Mouse (Mus musculus) limb, embryonic 13.5 days (tissue): ENCODE data around the gene Spop. TPM values are rescaled to one million over a fixed set of nuclear protein-coding genes. Genes with fewer than 3 reads are reported as not detected.

Experiments
- ATAC-seq: fragments of 200-750 bp; cut with Nextera tagmentation; 2 replicates; pipeline ENCODE4 v1.8.0; 2017; ENCODE audit warnings: low read depth, moderate number of reproducible peaks, moderate TSS enrichment; ENCODE audit not compliant: low FRiP score
- H3K27ac ChIP-seq: fragments of 300-500 bp; sonication (generic); 2 replicates; pipeline ENCODE4 v1.5.1; 2015; ENCODE audit warnings: inconsistent platforms, mild to moderate bottlenecking, moderate library complexity
- H3K27me3 ChIP-seq: fragments of 300-500 bp; sonication (generic); 2 replicates; pipeline ENCODE4 v1.6.1; 2015; ENCODE audit warnings: mild to moderate bottlenecking, inconsistent platforms
- H3K36me3 ChIP-seq: fragments of 300-500 bp; sonication (generic); 2 replicates; pipeline ENCODE4 v1.6.1; 2015; ENCODE audit warnings: inconsistent platforms, mild to moderate bottlenecking, moderate library complexity
- H3K4me1 ChIP-seq: fragments of 300-500 bp; sonication (generic); 2 replicates; pipeline ENCODE4 v1.6.1; 2015; ENCODE audit warnings: inconsistent platforms
- H3K4me2 ChIP-seq: fragments of 300-500 bp; sonication (generic); replicated peaks from 2 replicates; pipeline ENCODE4 v1.6.1; 2015; ENCODE audit warnings: inconsistent platforms, mild to moderate bottlenecking, moderate library complexity
- H3K4me3 ChIP-seq: fragments of 300-500 bp; sonication (generic); 2 replicates; pipeline ENCODE4 v1.5.1; 2015; ENCODE audit warnings: moderate library complexity, mild to moderate bottlenecking, inconsistent platforms
- H3K9ac ChIP-seq: fragments of 300-500 bp; sonication (generic); 2 replicates; pipeline ENCODE4 v1.6.1; 2015; ENCODE audit warnings: mild to moderate bottlenecking, inconsistent platforms
- H3K9me3 ChIP-seq: fragments of 300-500 bp; sonication (generic); 2 replicates; pipeline ENCODE4 v1.6.1; 2016; ENCODE audit warnings: inconsistent platforms
- WGBS: fragments of 180-500 bp; shearing (Covaris S2); methylation state at CpG from one replicate; pipeline ENCODE4 v1.1.7; 2015; 5-methylcytosine and 5-hydroxymethylcytosine counted together
- polyA plus RNA-seq: library from polyadenylated mRNA; unstranded; fragments of >200 nt; fragmentation: Nextera tagmentation; extraction: Ambion mirVana; gene quantifications from 2 replicates; pipeline ENCODE4 v1.2.1, GENCODE M21; 2015

Gene Spop
- polyA plus RNA-seq, 1 experiment from 2014 or later = 156 TPM

- Histone ChIP-seq H3K9ac (no peak overlapping the region), H3K4me3 (no peak overlapping the region), H3K9me3 (no peaks in the 10 kb centered on the region), H3K4me1 (0 out of 2 replicates have a peak, but pooled peaks cover 6% of the 10 kb centered on the region), H3K4me2 (no peak overlapping the region), H3K27me3 (no peaks in the 10 kb centered on the region), H3K27ac (no peak overlapping the region), H3K36me3 (peaks cover 13% of the 10 kb centered on the region)
- ATAC-seq = no peak
- 93% methylated on average over 6 of the region's 6 CpGs for WGBS
Observed at GRCm38 (mm10) chr11:95446580-95447305, 32.9 kb downstream of the Spop start.

GRCm38 (mm10) chr11:95448346-95448745, 34.5 kb downstream of the Spop start:
- WGBS = 71% methylated on average over 3 of the region's 3 CpGs
- no peak for ATAC-seq
- H3K9me3 ChIP-seq = no peaks in the 10 kb centered on the region

GRCm38 (mm10) chr11:95455331-95455730, 41.5 kb downstream of the Spop start:
- Histone ChIP-seq H3K4me1 (peaks cover 5% of the 10 kb centered on the region; the same call in 1 of the 2 replicates), H3K9me3 (no peaks in the 10 kb centered on the region), H3K36me3 (peaks cover 8% of the 10 kb centered on the region), H3K27me3 (no peaks in the 10 kb centered on the region), H3K4me3 (no peak overlapping the region), H3K27ac (no peak overlapping the region), H3K9ac (no peak overlapping the region), H3K4me2 (no peak overlapping the region)
- 48% methylated on average over 8 of the region's 8 CpGs for WGBS
- ATAC-seq = no peak

More at GRCm38 (mm10) chr11:95448346-95448745, 34.5 kb downstream of the Spop start:
- H3K36me3 ChIP-seq = peaks cover 15% of the 10 kb centered on the region
- no peaks in the 10 kb centered on the region for H3K27me3 ChIP-seq
- no peak overlapping the region for H3K9ac ChIP-seq
- no peak overlapping the region for H3K4me2 ChIP-seq
- peaks cover 11% of the 10 kb centered on the region; the same call in 1 of the 2 replicates for H3K4me1 ChIP-seq
- no peak overlapping the region for H3K4me3 ChIP-seq
- H3K27ac ChIP-seq = no peak overlapping the region

- no peak overlapping the region for H3K4me3 ChIP-seq
- no peak overlapping the region for H3K4me2 ChIP-seq
- H3K27me3 ChIP-seq = no peaks in the 10 kb centered on the region
- no peak overlapping the region for H3K9ac ChIP-seq
- H3K4me1 ChIP-seq = no peaks in the 10 kb centered on the region
- no peak overlapping the region for H3K27ac ChIP-seq
- 82% methylated on average over 2 of the region's 2 CpGs for WGBS
- peaks cover 2% of the 10 kb centered on the region; the same call in 1 of the 2 replicates for H3K36me3 ChIP-seq
- ATAC-seq = no peak
- H3K9me3 ChIP-seq = no peaks in the 10 kb centered on the region
Observed at GRCm38 (mm10) chr11:95460872-95461271, 47.0 kb downstream of the Spop start.

GRCm38 (mm10) chr11:95462168-95462567, 48.3 kb downstream of the Spop start:
- 95% methylated on average over 3 of the region's 3 CpGs for WGBS
- no peak for ATAC-seq
- H3K27me3 ChIP-seq = no peaks in the 10 kb centered on the region

GRCm38 (mm10) chr11:95467731-95468130, 53.9 kb downstream of the Spop start:
- WGBS = 92% methylated on average over 1 of the region's 1 CpGs
- Histone ChIP-seq H3K4me2 (no peak overlapping the region), H3K27ac (no peak overlapping the region), H3K4me3 (no peak overlapping the region), H3K9me3 (no peaks in the 10 kb centered on the region), H3K9ac (no peak overlapping the region), H3K36me3 (peaks cover 18% of the 10 kb centered on the region), H3K4me1 (no peaks in the 10 kb centered on the region), H3K27me3 (no peaks in the 10 kb centered on the region)
- no peak for ATAC-seq

More at GRCm38 (mm10) chr11:95462168-95462567, 48.3 kb downstream of the Spop start:
- Histone ChIP-seq H3K4me1 (no peaks in the 10 kb centered on the region), H3K9ac (no peak overlapping the region), H3K27ac (no peak overlapping the region), H3K4me3 (no peak overlapping the region), H3K4me2 (no peak overlapping the region), H3K36me3 (peaks cover 2% of the 10 kb centered on the region; the same call in 1 of the 2 replicates), H3K9me3 (no peaks in the 10 kb centered on the region)

GRCm38 (mm10) chr11:95472942-95473341, 59.1 kb downstream of the Spop start:
- H3K27me3 ChIP-seq = no peaks in the 10 kb centered on the region
- no peak overlapping the region for H3K9ac ChIP-seq
- no peaks in the 10 kb centered on the region for H3K9me3 ChIP-seq
- no peak overlapping the region for H3K4me3 ChIP-seq
- H3K36me3 ChIP-seq = peaks cover 43% of the 10 kb centered on the region
- no peak for ATAC-seq
- no peaks in the 10 kb centered on the region for H3K4me1 ChIP-seq
- 92% methylated on average over 2 of the region's 2 CpGs for WGBS
- H3K4me2 ChIP-seq = no peak overlapping the region
- no peak overlapping the region for H3K27ac ChIP-seq

- no peak overlapping the region for H3K9ac ChIP-seq
- WGBS = 85% methylated on average over 1 of the region's 1 CpGs
- H3K4me2 ChIP-seq = no peak overlapping the region
- H3K9me3 ChIP-seq = no peaks in the 10 kb centered on the region
- no peak for ATAC-seq
- no peak overlapping the region for H3K27ac ChIP-seq
- H3K36me3 ChIP-seq = peaks cover 43% of the 10 kb centered on the region
- H3K4me3 ChIP-seq = no peak overlapping the region
- no peaks in the 10 kb centered on the region for H3K27me3 ChIP-seq
- H3K4me1 ChIP-seq = no peaks in the 10 kb centered on the region
Observed at GRCm38 (mm10) chr11:95473456-95473855, 59.6 kb downstream of the Spop start.

- 79% methylated on average over 7 of the region's 7 CpGs for WGBS
- H3K27ac ChIP-seq = no peak overlapping the region
Observed at GRCm38 (mm10) chr11:95476323-95476722, 62.4 kb downstream of the Spop start.

GRCm38 (mm10) chr11:95479458-95479857, 65.6 kb downstream of the Spop start:
- H3K36me3 ChIP-seq = peaks cover 47% of the 10 kb centered on the region
- H3K4me3 ChIP-seq = no peak overlapping the region
- H3K27me3 ChIP-seq = no peaks in the 10 kb centered on the region
- H3K4me1 ChIP-seq = no peaks in the 10 kb centered on the region
- ATAC-seq = no peak
- H3K27ac ChIP-seq = no peak overlapping the region
- H3K4me2 ChIP-seq = no peak overlapping the region
- WGBS = 78% methylated on average over 4 of the region's 4 CpGs
- H3K9me3 ChIP-seq = no peaks in the 10 kb centered on the region
- H3K9ac ChIP-seq = no peak overlapping the region

More at GRCm38 (mm10) chr11:95476323-95476722, 62.4 kb downstream of the Spop start:
- no peak overlapping the region for H3K9ac ChIP-seq
- H3K4me1 ChIP-seq = no peaks in the 10 kb centered on the region
- no peaks in the 10 kb centered on the region for H3K9me3 ChIP-seq
- no peaks in the 10 kb centered on the region for H3K27me3 ChIP-seq
- H3K4me2 ChIP-seq = no peak overlapping the region
- peaks cover 46% of the 10 kb centered on the region for H3K36me3 ChIP-seq
- no peak for ATAC-seq
- H3K4me3 ChIP-seq = no peak overlapping the region

GRCm38 (mm10) chr11:95480662-95481061, 66.8 kb downstream of the Spop start:
- Histone ChIP-seq H3K9me3 (no peaks in the 10 kb centered on the region), H3K27me3 (no peaks in the 10 kb centered on the region), H3K36me3 (peaks cover 51% of the 10 kb centered on the region), H3K4me1 (no peaks in the 10 kb centered on the region), H3K9ac (no peak overlapping the region), H3K4me2 (no peak overlapping the region), H3K4me3 (no peak overlapping the region), H3K27ac (no peak overlapping the region)
- no peak for ATAC-seq
- 92% methylated on average over 4 of the region's 4 CpGs for WGBS

GRCm38 (mm10) chr11:95485634-95486033, 71.8 kb downstream of the Spop start:
- 93% methylated on average over 18 of the region's 18 CpGs for WGBS
- Histone ChIP-seq H3K4me3 (no peak overlapping the region), H3K9ac (no peak overlapping the region), H3K27ac (no peak overlapping the region), H3K4me1 (no peaks in the 10 kb centered on the region), H3K9me3 (no peaks in the 10 kb centered on the region), H3K4me2 (no peak overlapping the region), H3K27me3 (no peaks in the 10 kb centered on the region), H3K36me3 (peaks cover 77% of the 10 kb centered on the region)
- ATAC-seq = no peak

GRCm38 (mm10) chr11:95487237-95487636, 73.4 kb downstream of the Spop start:
- Histone ChIP-seq H3K9me3 (no peaks in the 10 kb centered on the region), H3K4me3 (no peak overlapping the region), H3K4me2 (no peak overlapping the region), H3K27me3 (no peaks in the 10 kb centered on the region), H3K4me1 (no peaks in the 10 kb centered on the region), H3K27ac (no peak overlapping the region), H3K36me3 (peaks cover 92% of the 10 kb centered on the region), H3K9ac (no peak overlapping the region)
- 98% methylated on average over 2 of the region's 2 CpGs for WGBS
- no peak for ATAC-seq
